Mouse (Mus musculus): ENCODE measurements around the gene Sec22b.

DNA sequence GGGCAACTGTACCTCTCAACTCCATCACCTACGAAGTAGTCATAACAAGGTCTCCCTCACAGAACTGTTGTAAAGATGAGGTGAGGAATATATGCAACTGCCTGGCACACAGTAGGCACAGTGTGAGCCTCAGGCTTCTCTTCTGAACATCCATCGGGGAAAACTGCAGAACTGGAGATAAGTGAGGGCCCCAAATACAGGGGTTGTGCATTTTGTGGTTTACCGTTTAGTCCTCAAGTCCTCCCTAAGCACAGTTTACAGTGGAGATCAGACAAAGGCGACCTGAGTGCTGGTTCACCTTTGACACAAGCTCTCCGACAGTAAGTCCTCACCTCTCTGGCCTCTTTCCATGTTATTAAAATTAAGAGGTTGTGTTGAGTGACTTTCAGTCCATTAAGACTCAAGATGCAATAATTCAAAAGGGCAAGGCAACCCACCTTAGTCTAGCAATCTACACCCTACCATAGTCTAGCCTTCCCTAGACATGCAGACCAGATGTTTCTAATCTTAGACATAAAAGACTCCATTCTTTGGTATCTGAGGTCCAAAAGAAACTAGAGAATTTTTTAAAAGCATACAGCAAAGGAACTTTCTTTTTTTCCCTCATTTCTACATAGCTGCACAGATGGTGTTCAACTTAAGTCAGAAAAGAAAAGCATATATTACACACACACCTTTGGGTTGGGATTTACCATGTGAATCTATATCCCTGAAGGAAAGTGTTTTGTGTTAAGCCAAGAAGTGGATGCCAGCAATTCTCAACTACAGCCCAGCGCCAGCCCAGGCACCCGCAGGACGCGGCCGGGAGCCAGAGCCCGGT, 40.7 kb downstream of the Sec22b start:
- TF ChIP-seq POLR2A (IDR thresholded peaks at IDR 0.05; ENCODE audit: low read depth, low read length) (no peak), CTCF (conservative IDR thresholded peaks at IDR 0.05; ENCODE audit: insufficient read depth, insufficient read length, low read depth, low read length) (no peak)

Data from kidney, adult 2 months (tissue).